Mouse (Mus musculus) lung, embryonic 16.5 days (tissue): ENCODE measurements around the gene Zfp654. TPM values are rescaled to one million over a fixed set of nuclear protein-coding genes. Genes with fewer than 3 reads are reported as not detected.
A peak's percentile ranks its signal among the peaks of the same experiment; 100 is the strongest.

ENCODE experiments used
- ATAC-seq: fragments of 200-750 bp; cut with Nextera tagmentation; 2 replicates; pipeline ENCODE4 v1.8.0; 2017; ENCODE audit warnings: low read depth, mild to moderate bottlenecking, moderate library complexity
- H3K27ac ChIP-seq: fragments of 300-500 bp; sonication (generic); 2 replicates; pipeline ENCODE4 v1.5.1; 2014; ENCODE audit warnings: mild to moderate bottlenecking, control low read depth, low read length
- H3K27me3 ChIP-seq: fragments of 300-500 bp; sonication (generic); 2 replicates; pipeline ENCODE4 v1.6.1; 2014; ENCODE audit warnings: low read depth, low read length, mixed read lengths; ENCODE audit not compliant: control insufficient read depth, insufficient read depth
- H3K36me3 ChIP-seq: fragments of 300-500 bp; sonication (generic); 2 replicates; pipeline ENCODE4 v1.6.1; 2014; ENCODE audit warnings: low read length; ENCODE audit not compliant: control insufficient read depth, insufficient read depth
- H3K4me1 ChIP-seq: fragments of 300-500 bp; sonication (generic); replicated peaks from 2 replicates; pipeline ENCODE4 v1.6.1; 2014; ENCODE audit warnings: low read length, mixed read lengths; ENCODE audit not compliant: control insufficient read depth, insufficient read depth
- H3K4me2 ChIP-seq: fragments of 300-500 bp; sonication (generic); 2 replicates; pipeline ENCODE4 v1.6.1; 2014; ENCODE audit warnings: low read depth, low read length, control low read depth
- H3K4me3 ChIP-seq: fragments of 300-500 bp; sonication (generic); 2 replicates; pipeline ENCODE4 v1.5.1; 2014; ENCODE audit warnings: mild to moderate bottlenecking, low read length, control low read depth
- H3K9ac ChIP-seq: fragments of 300-500 bp; sonication (generic); 2 replicates; pipeline ENCODE4 v1.6.1; 2014; ENCODE audit warnings: low read length, control low read depth
- H3K9me3 ChIP-seq: fragments of 300-500 bp; sonication (generic); 2 replicates; pipeline ENCODE4 v1.6.1; 2016; ENCODE audit warnings: low read length; ENCODE audit not compliant: control insufficient read depth
- WGBS: fragments of 180-500 bp; shearing (Covaris S2); extraction: QIAGEN DNeasy Blood & Tissue Kit; methylation state at CpG from one replicate; pipeline ENCODE4 v1.1.7; 2014; 5-methylcytosine and 5-hydroxymethylcytosine counted together
- polyA plus RNA-seq: library from polyadenylated mRNA; unstranded; fragments of >200 nt; fragmentation: Nextera tagmentation; extraction: Ambion mirVana; gene quantifications from 2 replicates; pipeline ENCODE4 v1.2.1, GENCODE M21; 2015

Gene Zfp654
- polyA plus RNA-seq, 1 experiment from 2014 or later = 7.0 TPM

- H3K9ac ChIP-seq = no peak overlapping the region
- H3K4me2 ChIP-seq = no peak overlapping the region
- no peaks in the 10 kb centered on the region for H3K27me3 ChIP-seq
- H3K36me3 ChIP-seq = peaks cover 12% of the 10 kb centered on the region
- peak overlapping the region; percentile 73 for H3K27ac ChIP-seq
- WGBS = 37% methylated on average over 6 of the region's 6 CpGs
- H3K4me1 ChIP-seq = peaks cover 3% of the 10 kb centered on the region; the same call in 1 of the 2 replicates
- peaks cover 13% of the 10 kb centered on the region for H3K9me3 ChIP-seq
- ATAC-seq = peak; percentile 59
- H3K4me3 ChIP-seq = no peak overlapping the region
Measured at GRCm38 (mm10) chr16:64758561-64759244, 92.7 kb downstream of the Zfp654 start.

- Histone ChIP-seq H3K36me3 (peaks cover 3% of the 10 kb centered on the region), H3K4me2 (no peak overlapping the region), H3K9ac (no peak overlapping the region), H3K27me3 (no peaks in the 10 kb centered on the region), H3K9me3 (peaks cover 5% of the 10 kb centered on the region), H3K27ac (peak overlapping the region; percentile 46), H3K4me1 (peaks cover 3% of the 10 kb centered on the region; the same call in 1 of the 2 replicates), H3K4me3 (no peak overlapping the region)
- ATAC-seq = peak; percentile 83
- WGBS = 59% methylated on average over 7 of the region's 7 CpGs
Measured at GRCm38 (mm10) chr16:64757666-64758400, 93.6 kb downstream of the Zfp654 start.

- ATAC-seq = no peak
- Histone ChIP-seq H3K4me2 (no peak overlapping the region), H3K36me3 (no peaks in the 10 kb centered on the region; the same call in 1 of the 2 replicates), H3K9ac (no peak overlapping the region), H3K4me1 (peaks cover 3% of the 10 kb centered on the region; the same call in 1 of the 2 replicates), H3K9me3 (peaks cover 5% of the 10 kb centered on the region), H3K27ac (no peak overlapping the region), H3K4me3 (no peak overlapping the region), H3K27me3 (no peaks in the 10 kb centered on the region)
- 79% methylated on average over 6 of the region's 6 CpGs for WGBS
Measured at GRCm38 (mm10) chr16:64756321-64756720, 95.1 kb downstream of the Zfp654 start.

- Histone ChIP-seq H3K9me3 (peaks cover 5% of the 10 kb centered on the region), H3K36me3 (no peaks in the 10 kb centered on the region), H3K27me3 (no peaks in the 10 kb centered on the region), H3K4me1 (peaks cover 1% of the 10 kb centered on the region; the same call in 1 of the 2 replicates), H3K4me2 (no peak overlapping the region), H3K27ac (no peak overlapping the region), H3K9ac (no peak overlapping the region), H3K4me3 (no peak overlapping the region)
- 36% methylated on average over 3 of the region's 3 CpGs for WGBS
- ATAC-seq = no peak
Measured at GRCm38 (mm10) chr16:64754743-64755139, 96.7 kb downstream of the Zfp654 start.

GRCm38 (mm10) chr16:64753990-64754742, 97.3 kb downstream of the Zfp654 start:
- H3K9ac ChIP-seq = no peak overlapping the region
- no peaks in the 10 kb centered on the region for H3K4me1 ChIP-seq
- H3K4me3 ChIP-seq = no peak overlapping the region
- H3K27me3 ChIP-seq = no peaks in the 10 kb centered on the region
- H3K36me3 ChIP-seq = no peaks in the 10 kb centered on the region
- no peak for ATAC-seq
- no peak overlapping the region for H3K27ac ChIP-seq
- H3K4me2 ChIP-seq = no peak overlapping the region
- 56% methylated on average over 3 of the region's 3 CpGs for WGBS
- peaks cover 5% of the 10 kb centered on the region for H3K9me3 ChIP-seq

- ATAC-seq = no peak
- H3K9ac ChIP-seq = no peak overlapping the region
- H3K27ac ChIP-seq = no peak overlapping the region
- H3K4me3 ChIP-seq = no peak overlapping the region
- WGBS = 8% methylated on average over 10 of the region's 10 CpGs
- no peaks in the 10 kb centered on the region for H3K27me3 ChIP-seq
- H3K4me2 ChIP-seq = no peak overlapping the region
- no peaks in the 10 kb centered on the region for H3K4me1 ChIP-seq
- H3K9me3 ChIP-seq = no peaks in the 10 kb centered on the region
- no peaks in the 10 kb centered on the region for H3K36me3 ChIP-seq
Measured at GRCm38 (mm10) chr16:64748237-64748636, 103.2 kb downstream of the Zfp654 start.

GRCm38 (mm10) chr16:64745089-64745488, 106.4 kb downstream of the Zfp654 start:
- 65% methylated on average over 4 of the region's 4 CpGs for WGBS
- ATAC-seq = no peak
- H3K27ac ChIP-seq = no peak overlapping the region

GRCm38 (mm10) chr16:64737289-64737688, 114.2 kb downstream of the Zfp654 start:
- H3K36me3 ChIP-seq = no peaks in the 10 kb centered on the region
- no peak overlapping the region for H3K4me2 ChIP-seq
- ATAC-seq = no peak
- no peak overlapping the region for H3K9ac ChIP-seq
- H3K4me3 ChIP-seq = no peak overlapping the region
- H3K4me1 ChIP-seq = no peaks in the 10 kb centered on the region
- H3K27me3 ChIP-seq = no peaks in the 10 kb centered on the region
- H3K9me3 ChIP-seq = no peaks in the 10 kb centered on the region
- WGBS = 70% methylated on average over 5 of the region's 5 CpGs
- no peak overlapping the region for H3K27ac ChIP-seq

More at GRCm38 (mm10) chr16:64745089-64745488, 106.4 kb downstream of the Zfp654 start:
- Histone ChIP-seq H3K9ac (no peak overlapping the region), H3K4me3 (no peak overlapping the region), H3K9me3 (no peaks in the 10 kb centered on the region), H3K27me3 (no peaks in the 10 kb centered on the region), H3K36me3 (no peaks in the 10 kb centered on the region), H3K4me1 (no peaks in the 10 kb centered on the region), H3K4me2 (no peak overlapping the region)
